Comparison of ENCODE assay signal across 21 mouse cellular contexts in genomic region chr10:89460972-89461371, GRCm38 (mm10). TPM values are rescaled to one million over a fixed set of nuclear protein-coding genes. Genes with fewer than 3 reads are reported as not detected.
DNase-seq lines count a peak whose midpoint lies in the region; TF ChIP-seq lines count a peak whose summit lies in the region.
"Had no signal": no experiment of that assay in that cellular context is flagged by ENCODE, and none has a peak within 500 bp of the region (broad histone marks: within the 10 kb centered on the region; RNA-seq: fewer than 3 reads in every experiment).

No protein-coding gene starts in this region.

- no peak overlapping the region for H3K4me3 ChIP-seq in liver, adult 2 months (ENCODE audit: insufficient read depth, low read depth, low read length)
- H3K4me3 ChIP-seq in left cerebral cortex, adult 2 months = no peak overlapping the region
- H3K4me3 ChIP-seq: embryonic facial prominence, embryonic 13.5 days; embryonic facial prominence, embryonic 15.5 days; erythroblast, embryonic 14.5 days; forebrain, embryonic 10.5 days; forebrain, embryonic 12.5 days had no signal

- peaks cover 77% of the 10 kb centered on the region for H3K36me3 ChIP-seq in liver, adult 2 months (ENCODE audit: control insufficient read depth, insufficient read depth, low read length)
- H3K36me3 ChIP-seq: embryonic facial prominence, embryonic 13.5 days; embryonic facial prominence, embryonic 15.5 days; forebrain, embryonic 10.5 days; forebrain, embryonic 12.5 days had no signal

- H3K9ac ChIP-seq in liver, adult 2 months (ENCODE audit: low read depth, low read length) = no peak overlapping the region
- H3K9ac ChIP-seq: embryonic facial prominence, embryonic 13.5 days; embryonic facial prominence, embryonic 15.5 days; forebrain, embryonic 12.5 days had no signal

- H3K4me1 ChIP-seq in liver, adult 2 months (ENCODE audit: control insufficient read depth, insufficient read depth, low read length) = peaks cover 27% of the 10 kb centered on the region
- H3K4me1 ChIP-seq: embryonic facial prominence, embryonic 13.5 days; forebrain, embryonic 10.5 days; forebrain, embryonic 12.5 days had no signal

- TF ChIP-seq CTCF in liver, adult 2 months (IDR thresholded peaks at IDR 0.05; ENCODE audit: low read depth, low read length) = no peak
- no peak for TF ChIP-seq CTCF in left cerebral cortex, adult 2 months (IDR thresholded peaks at IDR 0.05)

- peak; percentile 10 for DNase-seq in liver, adult 2 months (ENCODE audit: extremely low read depth, low read depth, low spot score)
- DNase-seq in liver = no peak
- DNase-seq in Muller cell, postnatal 12 days (ENCODE audit: inconsistent ontology term) = peak; percentile 93
- DNase-seq in retina, embryonic 14.5 days (ENCODE audit: low spot score) = peak; percentile 25
- DNase-seq in layer of hippocampus, postnatal 10 days (ENCODE audit: low spot score in 2 of 2) = no peak
- DNase-seq in left cerebral cortex, adult 2 months (ENCODE audit: extremely low spot score in 1 of 2, low spot score in 2 of 2) = no peak
- DNase-seq: adrenal gland, adult 8-10 months; adrenal gland, postnatal 14 days; adrenal gland, postnatal 36 days; cerebellum, adult 18-20 months; cerebellum, adult 8-10 months; cerebellum, adult 9-11 months; cerebellum, postnatal 14 days; cerebellum, postnatal 36 days; embryo, embryonic 11 days had no signal

- no peaks in the 10 kb centered on the region for H3K27me3 ChIP-seq in liver, adult 2 months (ENCODE audit: control insufficient read depth, insufficient read depth, low read length)
- H3K27me3 ChIP-seq: embryonic facial prominence, embryonic 13.5 days; embryonic facial prominence, embryonic 15.5 days; forebrain, embryonic 12.5 days; Patski had no signal

- intact Hi-C loops in left cerebral cortex, adult 2 months (cut with DNase I) = loop anchor here (5.0 to 10.0 kb wide), 2 partner anchors 134 to 244 kb away; no protein-coding TSS in a partner anchor

- TF ChIP-seq POLR2A in liver, adult 2 months (IDR thresholded peaks at IDR 0.05; ENCODE audit: extremely low read depth, insufficient read depth, low read length) = no peak

- no peak overlapping the region; the same call in 1 of the 2 replicates for H3K27ac ChIP-seq in liver, adult 2 months (replicated peaks; ENCODE audit: insufficient read depth, low read depth, low read length)
- H3K27ac ChIP-seq in left cerebral cortex, adult 2 months = no peak overlapping the region
- H3K27ac ChIP-seq: embryonic facial prominence, embryonic 13.5 days; embryonic facial prominence, embryonic 15.5 days; forebrain, embryonic 10.5 days; forebrain, embryonic 12.5 days had no signal

- 91% methylated on average over 11 of the region's 11 CpGs for WGBS in liver, adult 2 months

- H3K79me2 ChIP-seq in liver, adult 2 months (ENCODE audit: control insufficient read depth, insufficient read depth, low read length) = no peaks in the 10 kb centered on the region

RNA-seq across cellular contexts. Expression of gene Gas2l3, which starts 17.2 kb away (rescaled TPM):
- total RNA-seq in liver, adult 2 months (2014; rRNA removed) = 1.2 and 1.9 TPM in 2 replicates
- 0.29 and 0.38 TPM in 2 replicates for polyA plus RNA-seq in liver, adult 2 months (2012; rRNA removed)
- 1 to 10 TPM; 4.2 to 4.8 TPM for total RNA-seq in layer of hippocampus, postnatal 10 days (2021)
- 1 to 10 TPM; 3.8 to 3.9 TPM for total RNA-seq in left cerebral cortex, adult 2 months (2021)

Comparison
In these comparisons a context has a peak if more than half of its experiments do, and no peak if none do; other contexts are left out.
1. DNase-seq: peak in liver, adult 2 months (single experiment), Muller cell, postnatal 12 days (single experiment) and retina, embryonic 14.5 days (single experiment); none in liver (single experiment), layer of hippocampus, postnatal 10 days (0 of 2) and left cerebral cortex, adult 2 months (0 of 2).